Mouse (Mus musculus) testis, adult 2 months (tissue): ENCODE measurements around the gene Zfp488. TPM values are rescaled to one million over a fixed set of nuclear protein-coding genes. Genes with fewer than 3 reads are reported as not detected.
A peak's percentile ranks its signal among the peaks of the same experiment; 100 is the strongest.

Experiments
- H3K27ac ChIP-seq: fragments of 200-500 bp; 2 replicates; pipeline ENCODE4 v1.5.1; 2012; ENCODE audit warnings: low read depth, low read length; ENCODE audit not compliant: control insufficient read depth, insufficient read depth
- H3K27me3 ChIP-seq: fragments of 200-500 bp; 2 replicates; pipeline ENCODE4 v1.6.1; 2012; ENCODE audit warnings: mild to moderate bottlenecking, low read length, moderate library complexity; ENCODE audit not compliant: control insufficient read depth, insufficient read depth
- H3K36me3 ChIP-seq: fragments of 200-500 bp; 2 replicates; pipeline ENCODE4 v1.6.1; 2012; ENCODE audit warnings: mild to moderate bottlenecking, low read length; ENCODE audit not compliant: control insufficient read depth, insufficient read depth
- H3K4me1 ChIP-seq: fragments of 200-500 bp; 2 replicates; pipeline ENCODE4 v1.6.1; 2012; ENCODE audit warnings: low read length; ENCODE audit not compliant: control insufficient read depth, insufficient read depth
- H3K4me3 ChIP-seq: fragments of 200-500 bp; 2 replicates; pipeline ENCODE4 v1.5.1; 2012; ENCODE audit warnings: low read depth, mild to moderate bottlenecking, low read length, moderate library complexity, mixed read lengths; ENCODE audit not compliant: control insufficient read depth
- CTCF ChIP-seq: fragments of 200-500 bp; IDR thresholded peaks from 2 replicates; pipeline ENCODE4 v1.5.1; 2012; ENCODE audit warnings: low read depth, mild to moderate bottlenecking, inconsistent platforms, low read length, moderate library complexity; ENCODE audit not compliant: control insufficient read depth, insufficient read depth, insufficient replicate concordance
- POLR2A ChIP-seq: fragments of 200-500 bp; IDR thresholded peaks from 2 replicates; pipeline ENCODE4 v1.6.1; 2012; ENCODE audit warnings: low read depth, mild to moderate bottlenecking, inconsistent platforms, low read length, moderate library complexity; ENCODE audit not compliant: control insufficient read depth
- polyA plus RNA-seq: library from polyadenylated mRNA; depleted of rRNA; stranded (reverse); fragments of >200 nt; gene quantifications from 2 replicates; pipeline ENCODE4 v1.2.3, GENCODE M21; 2012; rRNA removed

The Zfp488 gene
- polyA plus RNA-seq, 1 experiment = 0.46 TPM

- peaks cover 7% of the 10 kb centered on the region; the same call in 1 of the 2 replicates for H3K4me1 ChIP-seq
- TF ChIP-seq POLR2A (no peak), CTCF (no peak)
- no peaks in the 10 kb centered on the region for H3K27me3 ChIP-seq
- peak overlapping the region; percentile 30; the same call in 1 of the 2 replicates for H3K4me3 ChIP-seq
- H3K36me3 ChIP-seq = no peaks in the 10 kb centered on the region
- H3K27ac ChIP-seq = no peak overlapping the region
Observed at GRCm38 (mm10) chr14:33931853-33932252, 46.7 kb downstream of the Zfp488 start.

DNA sequence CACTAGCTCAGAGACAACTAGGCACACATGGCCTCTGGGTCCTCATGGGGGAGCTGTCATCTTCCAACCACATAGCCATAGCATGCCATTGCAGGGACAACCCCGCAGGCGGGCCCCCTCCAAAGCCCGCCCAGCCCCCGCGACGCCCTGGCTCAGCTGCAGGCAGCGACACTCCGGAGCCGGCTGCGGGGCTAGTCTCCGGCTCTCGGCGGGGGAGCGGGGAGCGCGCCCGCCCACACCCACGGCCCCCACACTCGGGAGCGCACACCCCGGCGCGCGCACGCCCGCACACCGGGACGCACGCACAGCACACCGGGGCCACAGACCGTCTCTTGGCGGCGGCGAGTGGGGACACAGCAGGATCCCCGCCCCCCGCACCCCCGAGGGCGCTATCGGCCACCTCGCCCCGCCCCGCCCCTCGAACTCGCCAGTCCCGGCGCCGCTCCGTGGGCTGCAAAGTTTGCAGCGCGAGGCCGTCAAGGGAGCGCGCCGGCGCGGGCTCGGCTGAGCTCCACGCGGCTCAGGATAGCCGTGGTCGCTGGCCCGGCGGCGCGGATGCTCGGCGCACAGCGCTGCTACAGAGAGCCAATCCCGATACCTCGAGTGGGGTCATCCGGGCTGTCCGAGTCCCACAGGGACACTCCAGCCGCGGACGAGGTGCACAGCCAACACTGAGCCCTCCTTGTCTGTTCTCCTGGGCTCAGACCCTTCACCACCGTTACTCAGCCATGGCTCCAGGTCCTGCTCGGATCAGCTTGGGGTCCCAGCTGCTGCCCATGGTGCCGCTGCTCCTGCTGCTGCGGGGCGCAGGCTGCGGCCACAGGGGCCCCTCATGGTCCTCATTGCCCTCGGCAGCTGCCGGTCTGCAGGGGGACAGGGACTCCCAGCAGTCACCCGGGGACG lies 55.1 kb downstream of the Zfp488 start, which contains the start of gene Gdf10:
Gdf10 (plus strand) TSS at position 420 of the 903 bp plus-strand sequence.
- Histone ChIP-seq H3K27ac (no peak within 1 kb of the TSS), H3K36me3 (no peaks in the 10 kb centered on the region), H3K4me3 (peak within 1 kb of the TSS; percentile 6), H3K27me3 (no peaks in the 10 kb centered on the region), H3K4me1 (peaks cover 3% of the 10 kb centered on the region)
- TF ChIP-seq POLR2A = no peak
- no peak for TF ChIP-seq CTCF

GRCm38 (mm10) chr14:33922771-33923167 lies 55.8 kb downstream of the Zfp488 start:
- Histone ChIP-seq H3K27me3 (no peaks in the 10 kb centered on the region), H3K4me1 (peaks cover 3% of the 10 kb centered on the region), H3K27ac (no peak overlapping the region), H3K4me3 (peak overlapping the region; percentile 6; the same call in 1 of the 2 replicates), H3K36me3 (no peaks in the 10 kb centered on the region)
- no peak for TF ChIP-seq POLR2A
- no peak for TF ChIP-seq CTCF

- Histone ChIP-seq H3K4me3 (no peak overlapping the region), H3K36me3 (no peaks in the 10 kb centered on the region), H3K27me3 (no peaks in the 10 kb centered on the region), H3K27ac (no peak overlapping the region), H3K4me1 (peaks cover 3% of the 10 kb centered on the region)
- TF ChIP-seq CTCF = no peak
- TF ChIP-seq POLR2A = no peak
Observed at GRCm38 (mm10) chr14:33920727-33921559, 57.6 kb downstream of the Zfp488 start.

Other genes starting within 250 kb of the Zfp488 start
- gene Gdf10, start 55.2 kb downstream of the Zfp488 start, polyA plus RNA-seq = 0.26 and 1.3 TPM in 2 replicates
- gene Gdf2, start 37.7 kb downstream of the Zfp488 start, polyA plus RNA-seq = not detected in 2 replicates
- gene Rbp3, start 24.8 kb downstream of the Zfp488 start, polyA plus RNA-seq = 0.02 TPM in 2 replicates
- gene Gm30083, start 36.4 kb upstream of the Zfp488 start, polyA plus RNA-seq = 27.0 and 30.6 TPM in 2 replicates
- gene Gm5460, start 38.0 kb upstream of the Zfp488 start, polyA plus RNA-seq = 47.9 and 48.5 TPM in 2 replicates
- gene Antxrl, start 73.9 kb upstream of the Zfp488 start, polyA plus RNA-seq = 194 and 204 TPM in 2 replicates
- gene Anxa8, start 107.2 kb upstream of the Zfp488 start, polyA plus RNA-seq = 0.08 and 0.21 TPM in 2 replicates
- 13.5 and 14.8 TPM in 2 replicates for gene A630023A22Rik, start 124.0 kb upstream of the Zfp488 start, polyA plus RNA-seq
- 0.05 and 0.06 TPM in 2 replicates for gene Npy4r, start 173.7 kb upstream of the Zfp488 start, polyA plus RNA-seq
- 0.08 and 0.26 TPM in 2 replicates for gene Gprin2, start 222.9 kb upstream of the Zfp488 start, polyA plus RNA-seq
- 0.58 and 0.72 TPM in 2 replicates for gene Syt15, start 240.8 kb upstream of the Zfp488 start, polyA plus RNA-seq